Mouse (Mus musculus) left cerebral cortex, adult 9 months (tissue): ENCODE measurements around the gene Anapc16.
A peak's percentile ranks its signal among the peaks of the same experiment; 100 is the strongest.

Source experiments
- DNase-seq, 2 experiments: peaks; one replicate each; pipeline ENCODE4 v3.0.0; 2022; ENCODE audit warnings: low spot score in 2 of 2

Gene Anapc16

DNA sequence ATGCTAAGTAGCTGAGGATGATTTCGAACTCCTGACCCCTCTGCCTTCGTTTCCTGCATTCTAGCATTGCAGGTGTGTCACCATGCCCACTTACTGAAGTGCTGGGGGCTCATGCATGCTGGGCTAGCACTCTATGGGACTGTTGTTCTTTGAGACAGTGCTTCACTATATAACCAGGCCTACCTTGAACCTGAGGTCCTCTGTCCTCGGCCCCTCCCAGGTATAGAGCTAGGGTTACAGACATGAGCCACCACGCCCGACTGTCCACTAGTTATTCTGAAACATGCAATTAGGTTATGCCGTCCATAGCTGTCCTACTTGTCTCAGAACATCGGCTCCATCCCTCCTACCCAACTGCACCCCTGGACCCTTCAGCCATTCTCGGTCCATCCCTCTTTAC lies 31.1 kb downstream of the Anapc16 start:
- DNase-seq = no peak

DNA sequence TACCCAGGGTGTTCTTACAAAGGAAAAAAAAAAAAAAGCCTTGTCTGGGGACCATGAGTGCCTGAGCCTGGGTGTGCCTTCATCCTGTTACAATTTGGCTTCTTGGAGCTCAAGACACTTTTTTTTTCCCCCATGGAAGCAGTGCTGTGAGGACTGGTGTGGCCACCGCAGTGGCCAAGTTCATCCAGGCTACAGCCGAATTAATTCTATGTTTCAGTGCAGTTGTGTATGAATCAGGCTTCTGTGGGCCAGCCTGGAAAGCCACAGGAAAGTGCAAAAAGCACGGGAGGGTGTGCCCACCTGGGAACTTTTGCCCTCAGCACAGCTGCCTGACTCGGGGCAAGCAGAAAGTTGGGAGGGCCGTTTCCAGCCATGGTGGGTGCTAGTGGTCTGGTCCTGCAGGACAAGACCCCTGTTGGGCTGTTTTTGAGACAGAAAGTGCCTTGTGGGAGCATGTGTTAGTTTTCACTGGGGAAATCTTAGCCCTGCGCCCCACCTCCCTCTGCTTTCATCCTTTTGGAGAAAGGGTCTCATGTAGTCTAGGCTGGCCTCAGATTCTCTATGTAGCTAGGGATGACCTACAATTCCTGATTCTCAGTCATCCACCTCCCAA lies 32.4 kb downstream of the Anapc16 start:
- no peak for DNase-seq

DNA sequence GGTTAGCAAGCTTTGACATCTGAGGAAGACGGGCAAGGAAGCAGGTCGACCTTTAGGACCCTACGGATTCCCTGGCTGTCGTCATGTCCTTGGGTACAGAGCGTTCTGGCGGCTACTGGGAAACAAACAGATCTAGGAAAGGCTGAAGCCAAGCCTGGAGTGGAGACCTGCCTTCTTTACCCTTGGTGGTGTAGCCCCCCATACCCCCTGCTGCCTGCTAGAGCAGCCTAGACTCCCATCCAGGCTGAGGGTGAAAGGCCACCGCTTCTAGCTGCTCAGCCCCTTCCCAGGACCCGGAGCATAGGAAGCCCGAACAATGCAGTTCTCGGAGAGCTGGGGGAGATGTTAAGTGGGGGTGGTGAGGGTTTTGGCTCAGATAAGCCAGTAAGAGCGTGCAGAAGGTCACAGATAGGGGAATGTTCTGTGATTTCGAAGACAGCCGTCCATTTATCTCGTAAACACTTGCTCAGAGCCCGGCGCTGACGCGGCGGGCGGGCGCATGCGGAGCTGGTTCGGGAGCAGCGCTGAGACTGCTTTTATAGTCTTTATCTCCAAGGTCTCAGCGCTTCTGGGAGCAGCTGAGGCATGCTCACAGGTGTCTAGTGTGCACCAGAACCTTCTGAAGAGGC lies 33.0 kb downstream of the Anapc16 start:
- DNase-seq = peak in 1 of 2 experiments; percentile 75

DNA sequence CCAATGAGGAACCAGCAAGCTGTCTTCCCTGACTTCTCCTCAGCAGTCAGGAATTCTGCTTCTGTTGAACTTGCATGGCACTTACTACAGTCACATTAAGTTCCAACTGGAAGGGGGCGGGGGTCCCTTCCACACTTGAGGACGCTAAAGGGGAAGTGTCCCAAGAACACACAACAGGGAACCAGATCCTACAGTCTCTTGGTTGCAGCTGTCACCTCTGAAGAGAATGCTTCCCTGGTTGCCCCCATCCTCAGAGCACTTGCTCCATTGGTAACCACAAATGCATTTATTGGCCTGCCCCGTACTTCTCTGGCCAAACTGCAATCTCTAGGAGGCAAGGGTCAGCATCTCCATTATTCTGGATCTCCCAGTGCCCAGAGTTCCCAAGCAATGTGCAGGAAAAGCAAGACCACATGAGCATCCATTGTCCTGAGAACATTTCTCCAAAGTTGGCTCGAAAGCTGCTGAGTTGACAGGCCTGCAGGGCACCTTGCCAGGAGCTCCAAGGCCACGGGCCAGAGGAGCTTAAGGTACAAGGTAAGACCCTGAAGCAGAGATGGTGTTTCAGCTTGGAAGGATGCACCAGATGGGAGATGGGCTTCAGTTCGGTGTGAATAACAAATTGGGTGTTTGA lies 35.5 kb downstream of the Anapc16 start:
- no peak for DNase-seq

DNA sequence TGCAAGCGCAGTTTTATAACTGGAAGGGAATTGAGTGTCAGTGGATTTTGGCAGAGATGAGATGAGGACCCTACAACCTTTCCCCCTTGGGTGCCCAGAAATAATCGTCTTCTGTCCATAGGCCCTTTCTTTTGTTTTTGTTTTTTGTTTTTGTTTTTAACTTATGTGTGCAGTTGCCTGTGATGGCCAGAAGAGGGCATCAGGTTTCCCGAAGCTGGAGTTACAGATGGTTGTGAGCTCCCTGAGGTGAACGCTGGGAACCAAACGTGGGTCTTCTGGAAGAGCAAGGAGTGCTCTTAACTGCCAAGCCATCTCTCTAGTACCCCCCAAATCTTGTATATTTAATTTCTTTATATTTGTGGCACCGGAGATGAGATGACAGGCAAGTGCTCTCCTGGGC lies 36.2 kb downstream of the Anapc16 start:
- no peak for DNase-seq

DNA sequence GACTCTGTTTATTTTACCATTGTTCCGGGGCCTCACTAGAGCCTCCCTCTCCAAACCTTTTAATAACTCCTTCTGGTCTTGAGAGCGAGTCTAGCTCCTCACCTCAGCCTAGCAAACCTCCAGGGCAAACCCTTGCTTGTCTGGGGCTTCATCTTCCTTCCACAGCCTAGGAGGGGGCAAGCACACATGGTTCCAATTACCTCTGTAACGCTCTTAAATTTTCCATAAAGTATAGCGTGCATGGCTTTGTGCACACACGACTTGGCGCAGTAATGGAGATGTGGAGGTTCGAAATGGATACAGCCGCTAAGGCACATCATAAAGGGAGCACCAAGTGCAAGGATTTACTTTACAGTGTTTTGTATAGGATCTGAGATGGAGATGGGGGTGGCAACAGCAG lies 37.1 kb downstream of the Anapc16 start:
- DNase-seq = no peak

DNA sequence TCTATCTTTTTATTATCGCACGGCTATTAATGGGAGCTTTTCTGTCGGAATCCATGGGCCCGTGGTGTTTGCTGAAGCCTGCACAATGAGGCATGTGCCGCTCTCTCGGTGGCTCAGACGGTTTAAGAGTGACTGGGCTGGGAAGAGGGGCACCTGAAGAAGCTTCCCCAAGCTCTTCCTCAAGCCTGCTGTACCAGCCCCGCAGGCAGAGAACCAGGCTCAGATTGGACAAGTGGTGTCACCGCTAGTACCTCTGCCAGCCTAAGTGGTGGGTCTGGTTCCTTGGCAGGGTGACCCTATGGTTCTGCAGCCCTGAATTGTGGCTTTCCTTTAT lies 37.6 kb downstream of the Anapc16 start:
- no peak for DNase-seq

DNA sequence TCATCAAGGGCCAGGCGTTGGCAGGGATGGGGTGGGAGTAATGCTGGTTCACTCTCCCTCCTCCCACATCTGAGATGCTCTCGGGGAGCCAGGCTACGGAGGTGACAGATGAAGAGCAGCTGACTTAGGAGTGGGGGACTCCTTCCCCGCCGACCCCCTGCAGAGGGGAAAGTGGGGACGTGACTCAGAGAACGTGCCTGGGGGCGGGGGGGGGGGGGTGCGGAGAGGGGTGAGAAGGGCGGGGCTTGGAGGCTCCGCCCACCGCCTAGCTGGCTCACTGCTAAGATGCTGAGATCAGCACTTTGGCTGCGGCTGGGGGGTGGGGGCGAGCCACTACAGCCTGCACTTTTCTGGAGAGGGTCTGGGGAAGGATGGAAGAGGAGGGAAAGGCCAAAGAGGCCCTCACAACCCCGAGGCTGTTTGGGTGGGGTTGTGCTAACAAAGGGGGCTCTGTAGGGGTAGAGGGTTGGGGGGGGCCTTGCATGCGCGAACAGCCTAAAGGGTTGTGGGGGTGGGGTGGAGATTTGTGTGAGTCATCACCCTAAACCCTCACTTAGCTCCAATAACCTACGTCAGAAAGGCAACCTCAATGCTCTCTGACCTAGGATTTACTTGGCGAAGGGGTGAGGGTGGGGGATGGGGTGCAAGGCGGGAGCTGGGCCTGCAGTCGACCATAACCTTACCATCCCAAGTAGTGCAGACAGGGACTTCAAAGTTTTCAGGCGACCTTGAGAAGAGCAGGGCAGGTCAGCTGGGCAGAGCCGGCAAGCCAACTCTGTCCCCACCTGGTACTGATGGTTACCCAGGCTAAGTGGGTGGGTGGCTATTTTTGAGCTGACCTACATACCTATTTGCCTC lies 38.2 kb downstream of the Anapc16 start:
- no peak for DNase-seq

DNA sequence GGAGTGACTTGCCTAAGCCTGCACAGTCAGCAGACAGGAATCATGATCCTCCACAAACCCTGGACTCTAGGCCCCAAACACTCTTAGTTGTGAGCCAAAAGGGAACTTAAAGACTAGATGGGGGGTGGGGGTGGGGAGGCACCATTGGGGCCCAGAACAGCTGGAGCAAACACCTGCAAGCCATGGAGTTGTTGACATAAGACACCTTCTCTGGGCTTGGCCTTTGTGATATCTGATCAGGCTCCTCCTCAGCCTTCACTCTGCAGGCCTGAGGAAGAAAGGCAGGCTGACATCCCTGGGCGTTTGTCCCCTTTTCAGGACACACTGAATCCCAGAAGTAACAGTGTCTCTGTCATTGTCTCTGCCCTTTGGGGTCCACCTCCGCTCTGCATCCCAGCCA lies 39.3 kb downstream of the Anapc16 start:
- DNase-seq = no peak

DNA sequence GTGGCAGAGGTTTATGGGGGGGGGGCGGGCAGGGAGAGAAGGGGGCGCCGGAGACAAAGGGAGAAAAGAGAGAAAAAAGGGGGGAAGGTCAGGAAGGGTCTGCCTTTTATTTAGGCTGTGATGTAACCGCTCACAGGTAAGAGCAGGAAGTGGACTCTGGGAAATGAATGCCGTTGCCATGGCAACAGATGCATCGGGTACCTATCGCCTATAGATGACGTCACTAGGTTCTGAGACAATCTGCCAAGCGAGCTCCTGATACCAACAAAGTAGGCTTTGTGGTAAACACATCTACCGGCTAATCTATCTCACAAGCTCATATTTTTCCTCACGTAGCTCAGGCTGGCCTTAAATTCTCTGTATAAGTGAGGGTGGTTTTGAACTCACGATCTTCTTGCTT lies 43.4 kb downstream of the Anapc16 start:
- DNase-seq = no peak

DNA sequence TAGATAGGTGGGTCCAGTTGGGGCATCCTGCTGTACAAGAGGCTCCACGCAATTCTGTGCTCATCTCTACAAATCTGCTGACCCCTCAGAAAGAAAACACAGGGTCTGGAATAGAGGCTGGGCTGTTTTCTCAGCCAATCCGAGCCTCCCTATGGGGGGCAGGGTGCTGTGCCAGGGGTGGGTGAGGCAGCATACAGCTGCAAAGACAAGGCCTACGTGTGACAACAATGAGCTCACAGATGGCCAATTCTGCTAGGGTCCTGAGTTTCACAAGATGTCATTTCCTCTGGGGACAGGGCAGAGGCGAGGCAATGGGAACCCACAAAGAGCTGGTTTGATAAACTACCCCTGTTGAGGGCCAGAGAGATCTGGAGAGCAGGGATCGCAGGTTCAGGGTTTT lies 44.5 kb downstream of the Anapc16 start:
- DNase-seq = peak in 1 of 2 experiments; percentile 62

DNA sequence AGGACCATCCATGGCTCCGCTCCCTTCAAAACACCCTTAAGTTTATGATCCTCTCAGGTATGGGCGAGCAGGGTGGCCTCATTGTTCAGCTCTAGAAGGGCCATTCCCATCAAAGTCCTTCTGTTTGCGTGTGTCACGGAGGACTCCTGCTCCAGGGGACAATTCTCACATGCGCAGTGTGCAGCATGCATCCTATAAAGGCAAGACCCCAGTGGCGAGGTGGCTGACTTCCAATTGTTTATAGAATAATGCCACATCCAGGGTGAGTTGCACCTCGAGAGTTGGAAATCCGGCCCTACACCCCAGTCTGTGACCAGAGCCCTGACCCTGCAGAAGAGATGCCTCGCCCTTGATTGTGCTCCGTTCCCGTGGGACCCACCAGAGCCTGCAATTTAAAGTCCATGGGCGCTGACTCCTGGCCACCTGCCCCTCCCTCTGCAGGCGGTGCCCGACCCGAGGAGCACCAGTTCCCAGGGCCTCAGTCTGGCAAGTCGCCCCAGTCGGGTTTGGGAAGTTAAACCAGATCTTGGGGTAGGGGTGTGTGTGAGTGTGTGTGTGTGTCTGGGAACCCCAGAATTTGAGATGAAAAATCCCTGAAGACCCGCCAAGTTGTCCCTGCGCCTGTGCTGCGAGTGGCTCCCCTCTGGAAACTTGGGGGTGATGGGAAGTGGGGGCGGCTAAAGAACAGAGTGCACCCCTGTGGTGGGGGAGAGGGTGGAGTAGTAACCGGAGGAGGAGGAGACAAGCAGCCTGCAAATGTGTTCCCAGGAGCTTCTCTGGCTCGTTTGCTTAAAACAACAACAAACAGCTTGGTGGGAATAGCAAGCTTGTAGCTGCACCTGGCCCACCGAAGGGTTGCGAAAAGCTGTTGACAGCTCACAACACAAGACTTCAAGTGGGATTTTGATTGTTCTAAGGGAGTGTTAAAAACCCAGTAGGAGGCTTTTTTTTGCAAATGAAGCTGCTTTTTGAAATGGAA lies 45.5 kb downstream of the Anapc16 start:
- peak in 1 of 2 experiments; percentile 65 for DNase-seq

DNA sequence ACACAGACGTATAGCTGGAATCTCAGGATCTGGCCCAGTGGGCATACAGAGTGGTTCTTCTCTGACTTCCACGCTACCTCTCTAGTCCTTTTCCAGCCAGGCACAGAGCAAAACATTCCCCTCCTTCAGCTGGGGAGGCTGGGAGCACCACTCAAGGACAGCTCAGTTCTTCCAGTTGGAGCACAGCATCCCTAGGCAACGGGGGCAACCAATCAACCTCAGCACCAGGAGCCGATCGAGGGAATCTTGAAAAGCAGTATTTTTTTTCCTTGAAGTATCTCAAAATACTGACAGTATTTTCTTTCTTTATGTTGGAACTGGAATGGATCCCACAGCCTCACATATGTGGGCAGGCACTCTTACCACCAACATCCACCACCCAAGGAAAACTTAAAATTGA lies 46.3 kb downstream of the Anapc16 start:
- DNase-seq = peak in 1 of 2 experiments; percentile 41

DNA sequence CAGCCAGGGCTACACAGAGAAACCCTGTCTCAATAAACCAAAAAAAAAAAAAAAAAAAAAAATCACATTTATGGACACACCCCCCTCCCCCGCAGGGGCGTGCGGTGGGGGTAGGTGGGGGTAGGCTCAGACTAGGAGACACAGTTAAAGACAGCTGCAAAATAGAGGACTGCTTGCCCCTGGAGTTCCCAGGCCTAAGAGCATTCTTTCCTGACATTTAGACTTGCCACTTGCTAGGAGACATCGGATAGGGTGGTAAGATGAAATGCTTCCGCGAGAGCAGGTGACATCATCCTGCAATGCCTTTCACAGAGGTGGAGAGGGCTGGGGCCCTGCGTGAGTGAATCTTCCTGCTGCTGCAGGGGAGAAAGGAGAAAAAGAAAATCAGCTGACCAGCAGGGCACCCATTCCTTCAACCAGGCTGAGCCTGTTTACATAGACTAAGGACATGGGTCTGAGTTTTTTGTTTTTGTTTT lies 49.3 kb downstream of the Anapc16 start:
- DNase-seq = peak in 1 of 2 experiments; percentile 26

DNA sequence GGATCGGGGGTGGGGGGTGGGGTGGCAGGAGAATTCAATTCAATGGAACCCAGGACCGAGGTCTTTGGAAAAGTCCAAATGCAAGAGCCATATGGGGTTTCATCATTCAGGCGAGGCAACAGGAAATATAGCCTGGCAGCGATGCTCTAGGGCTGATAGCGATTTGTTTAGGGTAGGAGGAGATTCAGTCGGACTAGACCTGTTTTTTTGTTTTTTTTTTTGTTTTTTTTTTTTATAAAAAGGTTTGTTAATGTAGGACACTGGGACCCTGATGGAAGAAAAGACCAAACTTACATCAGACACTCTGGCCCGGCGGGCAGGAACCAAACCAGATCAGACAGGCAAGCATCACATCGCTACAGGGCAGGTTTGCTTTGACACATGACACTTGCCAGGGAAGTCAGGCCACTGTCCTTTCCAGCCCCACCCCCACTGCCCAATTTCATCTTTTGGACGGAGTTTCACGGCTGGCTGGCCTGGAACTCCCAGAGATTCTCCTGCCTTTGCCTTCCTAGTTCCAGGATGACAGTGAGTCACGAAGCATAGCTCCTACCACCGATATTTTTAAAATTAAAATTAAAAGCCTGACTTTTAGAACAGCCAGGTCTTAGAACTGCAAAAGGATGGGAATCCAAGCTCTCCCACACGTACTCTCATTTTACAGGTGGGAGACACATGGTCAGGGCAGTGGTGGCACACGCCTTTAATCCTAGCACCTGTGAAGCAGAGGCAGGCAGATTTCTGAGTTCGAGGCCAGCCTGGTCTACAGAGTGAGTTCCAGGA lies 50.0 kb downstream of the Anapc16 start:
- peak in 1 of 2 experiments; percentile 29 for DNase-seq

DNA sequence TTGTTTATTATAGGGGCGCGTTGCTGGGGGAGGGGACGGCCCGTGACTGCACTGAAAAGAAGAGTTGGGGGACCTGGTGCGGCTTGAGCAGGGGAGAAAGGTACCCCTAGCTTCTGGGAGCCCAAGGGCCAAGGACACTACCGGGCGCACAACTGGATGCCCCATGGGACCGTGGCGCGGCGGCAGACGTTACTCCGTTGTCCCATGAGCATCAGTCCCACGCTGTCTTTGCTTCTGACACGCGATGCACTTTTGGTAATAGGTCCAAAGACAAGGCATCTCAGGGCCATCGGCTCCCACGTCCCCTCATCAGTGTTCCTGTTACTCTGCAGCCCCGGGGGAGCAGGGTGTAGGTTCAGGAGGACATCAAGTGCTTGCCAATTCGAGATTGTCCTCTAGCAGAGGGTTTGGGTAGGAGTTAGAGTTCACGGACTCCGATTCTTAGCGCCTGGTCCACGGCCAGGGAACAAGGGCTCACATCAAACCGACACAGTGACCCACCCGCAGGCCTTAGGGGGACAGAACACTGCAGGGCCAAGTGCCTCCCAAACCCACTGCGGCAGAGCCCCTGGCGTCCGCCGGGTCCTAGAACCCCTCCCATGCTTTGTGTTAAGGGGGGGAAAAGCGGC lies 50.7 kb downstream of the Anapc16 start:
- peak in 1 of 2 experiments; percentile 68 for DNase-seq

DNA sequence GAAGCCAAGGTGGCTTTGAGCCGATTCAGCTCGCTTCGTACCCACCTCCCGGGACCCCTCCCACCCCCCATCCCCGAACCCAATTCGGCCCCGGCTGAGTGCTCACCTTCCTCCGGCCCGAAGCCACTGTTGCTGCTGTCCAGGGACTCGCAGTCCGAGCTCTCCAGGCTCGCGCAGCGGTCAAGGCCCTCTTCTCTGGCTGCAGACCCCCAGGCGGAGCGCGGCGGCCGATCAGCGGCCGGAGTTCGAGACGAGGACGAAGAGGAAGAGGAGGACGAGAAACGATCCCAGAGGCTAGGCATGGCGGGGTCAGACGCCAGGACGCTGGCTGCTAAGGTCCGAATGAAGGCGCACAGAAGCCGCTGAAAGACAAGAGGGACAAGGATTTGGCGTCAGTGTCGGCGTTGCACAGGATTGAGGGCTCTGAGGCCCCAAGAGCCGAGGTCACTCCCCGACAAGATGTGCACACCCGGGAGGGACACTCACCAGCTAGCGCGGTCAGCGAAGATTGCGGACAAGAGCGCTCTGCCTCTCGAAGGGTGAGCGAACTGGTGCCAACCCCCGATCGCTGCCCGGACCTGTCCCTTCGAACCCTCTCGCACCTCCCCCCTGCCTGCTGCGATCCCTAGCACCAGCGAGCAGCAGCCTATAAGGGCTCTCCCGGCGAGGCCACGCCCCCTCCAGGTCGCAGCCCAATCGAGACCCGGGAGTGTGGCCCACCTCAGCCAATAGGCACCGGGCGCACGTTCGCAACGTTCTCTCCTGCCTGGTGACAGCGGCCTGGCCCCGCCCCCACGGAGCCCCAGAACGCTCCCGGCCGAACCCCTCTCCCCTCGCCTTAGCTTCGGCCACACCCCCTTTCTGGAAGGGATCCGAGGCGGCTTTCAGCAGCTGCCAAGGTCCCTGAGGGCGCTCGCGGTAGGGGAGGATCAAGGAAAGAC lies 51.5 kb downstream of the Anapc16 start, which contains the start of gene Ddit4:
Ddit4 (minus strand) TSS at position 624 of the 941 bp plus-strand sequence.
- DNase-seq = peak; percentile 99

DNA sequence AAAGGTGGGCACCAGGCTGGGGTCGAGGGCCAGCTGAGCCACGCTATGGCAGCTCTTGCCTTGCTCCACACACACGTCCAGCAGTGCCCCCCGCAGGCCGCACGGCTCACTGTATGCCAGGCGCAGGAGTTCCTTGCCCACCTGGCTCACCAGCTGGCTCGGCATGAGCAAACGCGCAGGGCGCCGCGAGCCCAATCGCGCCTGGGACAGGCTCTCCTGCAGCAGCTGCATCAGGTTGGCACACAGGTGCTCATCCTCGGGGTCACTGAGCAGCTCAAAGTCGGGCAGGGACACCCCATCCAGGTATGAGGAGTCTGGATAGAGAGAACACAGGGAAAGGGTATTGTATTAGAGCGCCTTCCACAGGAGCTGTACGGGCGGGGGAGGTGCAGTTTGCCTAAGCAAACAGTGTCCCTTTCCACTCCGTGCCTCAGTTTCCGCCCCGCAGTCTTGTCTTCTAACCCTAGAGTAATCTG lies 52.2 kb downstream of the Anapc16 start:
- DNase-seq = peak in 1 of 2 experiments; percentile 87
